Mouse (Mus musculus) stomach, postnatal 0 days (tissue): Measurements from ENCODE around the gene Igsf3.

ENCODE experiments used
- CTCF ChIP-seq: IDR thresholded peaks from 2 replicates; pipeline ENCODE4 v1.5.1; 2016; ENCODE audit warnings: antibody characterized with exemption, low read depth, mild to moderate bottlenecking, moderate library complexity
- EP300 ChIP-seq: optimal IDR thresholded peaks from 2 replicates; pipeline ENCODE3; 2016; ENCODE audit warnings: antibody characterized with exemption

DNA sequence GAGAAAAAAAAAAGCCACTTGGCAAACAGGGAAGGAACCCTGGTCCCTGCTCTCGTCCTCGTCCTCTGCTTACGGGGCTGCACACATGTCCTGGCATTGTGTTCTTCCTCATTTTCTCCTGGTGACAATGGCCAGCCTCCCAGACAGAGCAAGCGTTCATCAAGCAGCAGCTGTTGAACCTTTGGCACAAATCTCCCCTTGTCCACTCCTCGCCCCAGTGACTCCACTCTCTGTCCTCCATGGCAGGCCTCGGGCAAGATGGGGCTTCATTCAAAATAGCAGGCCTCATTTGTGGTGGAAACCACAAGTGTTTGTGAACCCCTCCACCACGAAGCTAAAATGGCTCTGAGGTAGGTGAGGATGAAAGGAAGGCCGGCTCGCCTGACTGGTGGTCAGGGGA, 11.0 kb upstream of the Igsf3 start:
- no peak for TF ChIP-seq CTCF
- no peak for TF ChIP-seq EP300
